19 mouse cellular contexts compared by ENCODE assay signal in genomic region chr3:157036568-157036967, GRCm38 (mm10).
"Had no signal": no experiment of that assay in that cellular context is flagged by ENCODE, and none has a peak within 500 bp of the region (broad histone marks: within the 10 kb centered on the region; RNA-seq: fewer than 3 reads in every experiment).

No protein-coding gene starts in this region.

- H3K27me3 ChIP-seq: lung, embryonic 15.5 days; megakaryocyte, embryonic 14.5 days; midbrain, embryonic 13.5 days; midbrain, embryonic 15.5 days; neural tube, embryonic 12.5 days had no signal

- H3K4me3 ChIP-seq: lung, embryonic 15.5 days; megakaryocyte, embryonic 14.5 days; midbrain, embryonic 13.5 days; midbrain, embryonic 15.5 days; neural tube, embryonic 12.5 days had no signal

- H3K9me3 ChIP-seq: lung, embryonic 15.5 days; midbrain, embryonic 13.5 days; midbrain, embryonic 15.5 days; neural tube, embryonic 12.5 days had no signal

- H3K36me3 ChIP-seq: lung, embryonic 15.5 days; midbrain, embryonic 13.5 days; midbrain, embryonic 15.5 days; neural tube, embryonic 12.5 days had no signal

- H3K27ac ChIP-seq: lung, embryonic 15.5 days; macrophage; midbrain, embryonic 13.5 days; midbrain, embryonic 15.5 days; neural tube, embryonic 12.5 days had no signal

- DNase-seq: lung, adult 2 months; lung, postnatal 14 days; lung, postnatal 36 days; retina, postnatal 1 day; right cerebral cortex, adult 18-20 months; right cerebral cortex, postnatal 25 days; right cerebral cortex, postnatal 4 days; spleen, adult 18-20 months; thymus, adult 18-20 months; thymus, postnatal 14 days; thymus, postnatal 36 days had no signal

- H3K4me2 ChIP-seq: lung, embryonic 15.5 days; midbrain, embryonic 11.5 days; midbrain, embryonic 13.5 days; midbrain, embryonic 15.5 days; neural tube, embryonic 12.5 days had no signal

- ATAC-seq: lung, postnatal 0 days; midbrain, embryonic 13.5 days; midbrain, embryonic 15.5 days had no signal

- H3K9ac ChIP-seq: lung, embryonic 15.5 days; midbrain, embryonic 13.5 days; midbrain, embryonic 15.5 days; neural tube, embryonic 12.5 days had no signal

- H3K4me1 ChIP-seq: lung, embryonic 15.5 days; megakaryocyte, embryonic 14.5 days; neural tube, embryonic 12.5 days had no signal
